Mouse (Mus musculus): ENCODE data around the gene Map2. TPM values are rescaled to one million over a fixed set of nuclear protein-coding genes. Genes with fewer than 3 reads are reported as not detected.

Map2 gene
- total RNA-seq, 2 experiments from 2014 or later = 1,064 to 1,130 TPM

GRCm38 (mm10) chr1:66321631-66322142 is 146.6 kb downstream of the Map2 start:
- no peak for TF ChIP-seq CTCF (IDR thresholded peaks at IDR 0.05)
- peak overlapping the region; percentile 88 for H3K27ac ChIP-seq
- peak; percentile 73 to 75 for DNase-seq (ENCODE audit: extremely low spot score in 1 of 2, low spot score in 2 of 2)
- intact Hi-C loops (cut with DNase I) = loop anchor here (1.0 to 5.0 kb wide), 5 partner anchors 66 to 209 kb away; partner anchors contain the start of genes Map2 and Unc80
- peak overlapping the region; percentile 66 for H3K4me3 ChIP-seq

DNA sequence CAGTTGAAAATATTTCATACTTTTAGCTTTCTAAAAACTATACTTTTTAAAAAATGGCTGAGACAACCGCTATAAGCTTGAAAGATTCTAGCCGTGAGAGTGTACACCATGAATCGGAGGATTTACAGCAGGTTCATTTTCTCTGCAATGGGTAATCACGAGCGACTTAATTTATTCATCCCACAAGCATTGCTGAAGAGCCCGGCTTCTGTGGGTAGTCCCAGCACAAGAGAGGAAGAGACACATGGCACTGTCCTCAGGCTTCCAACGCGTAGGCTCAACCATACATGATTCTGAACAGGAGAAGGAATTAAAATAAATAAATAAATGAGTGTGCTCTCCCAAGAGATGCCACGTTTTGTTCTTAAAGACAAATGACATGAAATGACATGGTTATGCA is 148.4 kb downstream of the Map2 start:
- peak overlapping the region; percentile 66 for H3K4me3 ChIP-seq
- peak overlapping the region; percentile 88 for H3K27ac ChIP-seq
- no peak for TF ChIP-seq CTCF (IDR thresholded peaks at IDR 0.05)
- peak; percentile 34 to 36 for DNase-seq (ENCODE audit: extremely low spot score in 1 of 2, low spot score in 2 of 2)
- intact Hi-C loops (cut with DNase I) = loop anchor here (5.0 kb wide), 4 partner anchors 64 to 211 kb away; partner anchors contain the start of gene Unc80

- intact Hi-C loops (cut with DNase I) = loop anchor here (1.0 to 5.0 kb wide), 5 partner anchors 62 to 213 kb away; partner anchors contain the start of gene Unc80
- no peak overlapping the region for H3K27ac ChIP-seq
- DNase-seq (ENCODE audit: extremely low spot score in 1 of 2, low spot score in 2 of 2) = no peak
- peak overlapping the region; percentile 45 for H3K4me3 ChIP-seq
- TF ChIP-seq CTCF (IDR thresholded peaks at IDR 0.05) = no peak
Measured at GRCm38 (mm10) chr1:66324951-66325350, 149.9 kb downstream of the Map2 start.

- intact Hi-C loops (cut with DNase I) = no loop called here
- no peak for TF ChIP-seq CTCF (IDR thresholded peaks at IDR 0.05)
- no peak overlapping the region for H3K27ac ChIP-seq
- DNase-seq (ENCODE audit: extremely low spot score in 1 of 2, low spot score in 2 of 2) = no peak
- H3K4me3 ChIP-seq = no peak overlapping the region
Measured at GRCm38 (mm10) chr1:66328996-66329395, 153.9 kb downstream of the Map2 start.

GRCm38 (mm10) chr1:66329534-66329933 is 154.5 kb downstream of the Map2 start:
- DNase-seq (ENCODE audit: extremely low spot score in 1 of 2, low spot score in 2 of 2) = no peak
- H3K27ac ChIP-seq = no peak overlapping the region
- H3K4me3 ChIP-seq = no peak overlapping the region
- no peak for TF ChIP-seq CTCF (IDR thresholded peaks at IDR 0.05)
- intact Hi-C loops (cut with DNase I) = no loop called here

DNA sequence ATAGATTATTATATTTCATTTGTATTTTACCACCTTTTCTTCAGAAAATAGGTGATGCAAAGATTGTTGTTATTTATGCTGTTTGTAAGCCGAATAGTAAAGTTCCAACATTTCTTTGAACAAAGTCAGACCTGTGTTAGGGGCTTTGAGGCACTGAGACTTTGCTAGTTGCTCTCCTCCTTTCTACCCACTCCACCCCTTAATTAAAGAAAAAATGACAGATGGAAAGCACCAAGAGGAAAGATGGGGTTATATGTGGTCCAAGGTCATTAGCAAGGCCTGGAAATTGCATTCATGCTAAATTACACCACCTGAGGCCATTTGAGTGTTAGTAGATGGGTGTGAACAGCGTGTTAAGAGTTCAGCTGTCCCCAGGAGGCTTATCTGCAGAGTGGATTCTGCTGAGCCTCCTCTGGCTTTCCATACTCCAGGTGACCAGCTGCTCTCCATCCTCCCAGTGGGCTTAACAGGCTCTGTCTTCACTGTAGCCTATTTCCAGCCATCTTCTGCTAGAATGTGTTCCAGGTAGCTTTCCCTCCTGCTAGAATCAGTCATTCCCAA is 160.7 kb downstream of the Map2 start:
- no peak for DNase-seq (ENCODE audit: extremely low spot score in 1 of 2, low spot score in 2 of 2)
- intact Hi-C loops (cut with DNase I) = no loop called here
- no peak overlapping the region for H3K27ac ChIP-seq

GRCm38 (mm10) chr1:66339213-66339612 is 164.1 kb downstream of the Map2 start:
- TF ChIP-seq CTCF (IDR thresholded peaks at IDR 0.05) = no peak

More for the DNA sequence above, 160.7 kb downstream of the Map2 start:
- no peak overlapping the region for H3K4me3 ChIP-seq
- TF ChIP-seq CTCF (IDR thresholded peaks at IDR 0.05) = no peak

GRCm38 (mm10) chr1:66348404-66349165 is 173.5 kb downstream of the Map2 start:
- TF ChIP-seq CTCF (IDR thresholded peaks at IDR 0.05) = no peak
- peak overlapping the region; percentile 50 for H3K27ac ChIP-seq
- intact Hi-C loops (cut with DNase I) = no loop called here
- no peak overlapping the region for H3K4me3 ChIP-seq
- no peak for DNase-seq (ENCODE audit: extremely low spot score in 1 of 2, low spot score in 2 of 2)

More at GRCm38 (mm10) chr1:66339213-66339612, 164.1 kb downstream of the Map2 start:
- Histone ChIP-seq H3K4me3 (no peak overlapping the region), H3K27ac (no peak overlapping the region)
- DNase-seq (ENCODE audit: extremely low spot score in 1 of 2, low spot score in 2 of 2) = no peak
- intact Hi-C loops (cut with DNase I) = no loop called here

DNA sequence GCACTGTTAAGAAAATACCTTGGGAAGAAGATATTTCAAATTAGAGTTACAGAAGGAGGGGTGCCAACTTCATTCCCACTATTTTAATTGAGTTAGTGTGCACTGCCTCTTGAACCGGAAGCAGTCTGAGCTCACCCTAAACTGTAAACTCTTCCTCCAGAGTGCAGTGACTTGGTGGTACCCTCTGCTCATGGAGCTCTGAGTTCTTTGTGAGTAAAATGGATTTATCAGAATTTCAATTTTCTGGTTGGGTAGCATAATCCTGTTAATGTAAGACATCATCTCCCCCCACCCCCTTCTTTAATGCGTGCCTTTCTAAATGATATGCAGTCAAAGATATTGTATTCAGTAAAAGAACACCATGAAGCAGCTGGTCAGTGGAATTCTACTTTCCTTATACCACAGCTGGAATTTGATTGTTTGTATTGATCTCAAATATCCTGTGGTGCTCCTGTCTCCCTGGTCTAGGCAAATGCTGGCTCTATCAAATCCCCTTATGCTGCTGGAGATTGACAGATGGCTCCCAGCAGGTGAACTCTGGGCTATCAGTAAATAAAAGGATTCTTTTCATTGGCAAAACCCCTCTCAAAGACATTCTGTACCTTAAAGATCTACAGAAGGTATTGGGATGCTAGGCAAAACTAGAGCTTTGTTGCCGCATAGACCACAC is 174.2 kb downstream of the Map2 start:
- no peak overlapping the region for H3K4me3 ChIP-seq
- intact Hi-C loops (cut with DNase I) = no loop called here
- H3K27ac ChIP-seq = no peak overlapping the region
- TF ChIP-seq CTCF (IDR thresholded peaks at IDR 0.05) = no peak
- DNase-seq (ENCODE audit: extremely low spot score in 1 of 2, low spot score in 2 of 2) = no peak

DNA sequence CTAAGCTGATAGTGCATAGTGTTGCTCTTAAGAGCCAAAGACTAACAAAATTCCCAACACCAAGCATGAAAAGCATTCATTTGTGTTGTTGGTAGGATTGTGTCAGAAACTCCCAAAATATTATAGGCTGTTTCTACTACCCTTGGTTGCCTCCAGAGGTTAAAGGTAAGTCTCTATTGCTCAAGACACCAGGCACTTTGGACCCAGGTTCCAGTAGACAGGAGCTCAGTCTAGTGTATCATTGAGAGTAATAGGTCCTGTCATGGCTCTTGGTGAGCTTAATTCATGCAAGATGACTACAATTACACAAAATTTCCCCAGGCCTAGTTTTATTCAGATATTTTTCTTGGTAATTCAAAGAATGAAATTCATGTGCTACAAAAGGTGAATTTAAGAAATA is 176.3 kb downstream of the Map2 start:
- Histone ChIP-seq H3K4me3 (no peak overlapping the region), H3K27ac (no peak overlapping the region)
- no peak for TF ChIP-seq CTCF (IDR thresholded peaks at IDR 0.05)
- intact Hi-C loops (cut with DNase I) = no loop called here
- no peak for DNase-seq (ENCODE audit: extremely low spot score in 1 of 2, low spot score in 2 of 2)

DNA sequence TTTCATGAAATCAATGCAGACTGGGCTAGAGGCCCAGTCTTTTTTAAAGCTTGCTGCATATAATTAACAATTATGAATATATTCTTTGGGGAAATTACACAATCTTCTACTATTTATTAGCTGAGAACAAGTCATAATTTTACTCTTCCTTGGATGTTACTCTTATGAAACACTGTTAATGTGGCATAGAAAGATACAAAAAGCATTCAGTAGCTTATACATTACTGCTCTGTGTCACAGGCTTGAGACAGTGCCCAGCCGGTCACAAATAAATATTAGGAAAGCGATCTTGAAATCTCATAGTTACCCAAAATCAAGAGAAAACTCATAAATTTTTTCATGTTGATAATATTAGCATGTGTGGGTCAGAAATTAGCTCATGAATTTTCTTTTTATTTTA is 186.7 kb downstream of the Map2 start:
- no peak overlapping the region for H3K27ac ChIP-seq
- intact Hi-C loops (cut with DNase I) = no loop called here
- TF ChIP-seq CTCF (IDR thresholded peaks at IDR 0.05) = no peak
- H3K4me3 ChIP-seq = no peak overlapping the region
- no peak for DNase-seq (ENCODE audit: extremely low spot score in 1 of 2, low spot score in 2 of 2)

DNA sequence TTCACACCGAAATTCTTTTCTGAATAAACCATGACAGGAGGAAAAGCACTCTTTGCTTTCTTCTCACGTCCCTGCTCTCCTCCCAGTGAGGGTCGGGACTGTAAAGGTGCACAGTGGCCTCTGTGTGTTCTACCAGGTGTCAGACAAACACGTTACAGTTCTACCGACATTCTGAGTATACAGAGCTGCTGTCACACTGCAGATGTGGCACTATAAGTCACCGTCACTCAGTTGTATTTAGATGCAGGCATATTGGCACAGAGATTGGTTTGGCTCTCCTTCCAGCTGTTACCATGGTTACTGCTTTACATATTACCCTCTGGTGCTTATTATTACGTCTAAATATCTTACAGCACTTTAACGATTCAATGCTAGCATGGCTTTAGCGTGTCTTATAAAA is 188.2 kb downstream of the Map2 start:
- Histone ChIP-seq H3K27ac (peak overlapping the region; percentile 50), H3K4me3 (no peak overlapping the region)
- TF ChIP-seq CTCF (IDR thresholded peaks at IDR 0.05) = no peak
- DNase-seq (ENCODE audit: extremely low spot score in 1 of 2, low spot score in 2 of 2) = no peak
- intact Hi-C loops (cut with DNase I) = no loop called here

Data from left cerebral cortex, adult 2 months (tissue).